Mouse (Mus musculus): ENCODE data around the gene Smarca2. TPM values are rescaled to one million over a fixed set of nuclear protein-coding genes. Genes with fewer than 3 reads are reported as not detected.

The Smarca2 gene
- total RNA-seq, 2 experiments from 2014 or later = 6.8 to 37.1 TPM

- no peak for ATAC-seq (replicated peaks; ENCODE audit: low FRiP score, poor library complexity, severe bottlenecking)
Measured at GRCm38 (mm10) chr19:26767941-26768340, 163.1 kb downstream of the Smarca2 start.

- ATAC-seq (replicated peaks; ENCODE audit: low FRiP score, poor library complexity, severe bottlenecking) = no peak
Measured at GRCm38 (mm10) chr19:26768846-26769245, 164.0 kb downstream of the Smarca2 start.

GRCm38 (mm10) chr19:26769609-26770500 lies 165.0 kb downstream of the Smarca2 start:
- no peak for ATAC-seq (replicated peaks; ENCODE audit: low FRiP score, poor library complexity, severe bottlenecking)

GRCm38 (mm10) chr19:26770592-26770991 lies 165.7 kb downstream of the Smarca2 start:
- ATAC-seq (replicated peaks; ENCODE audit: low FRiP score, poor library complexity, severe bottlenecking) = no peak

- no peak for ATAC-seq (replicated peaks; ENCODE audit: low FRiP score, poor library complexity, severe bottlenecking)
Measured at GRCm38 (mm10) chr19:26772051-26772583, 167.3 kb downstream of the Smarca2 start.

GRCm38 (mm10) chr19:26776066-26777025 lies 171.5 kb downstream of the Smarca2 start:
- no peak for ATAC-seq (replicated peaks; ENCODE audit: low FRiP score, poor library complexity, severe bottlenecking)

- no peak for ATAC-seq (replicated peaks; ENCODE audit: low FRiP score, poor library complexity, severe bottlenecking)
Measured at GRCm38 (mm10) chr19:26778199-26778598, 173.3 kb downstream of the Smarca2 start.

- ATAC-seq (replicated peaks; ENCODE audit: low FRiP score, poor library complexity, severe bottlenecking) = no peak
Measured at GRCm38 (mm10) chr19:26781209-26781608, 176.4 kb downstream of the Smarca2 start.

GRCm38 (mm10) chr19:26788446-26788845 lies 183.6 kb downstream of the Smarca2 start:
- no peak for ATAC-seq (replicated peaks; ENCODE audit: low FRiP score, poor library complexity, severe bottlenecking)

- no peak for ATAC-seq (replicated peaks; ENCODE audit: low FRiP score, poor library complexity, severe bottlenecking)
Measured at GRCm38 (mm10) chr19:26790386-26791346, 185.8 kb downstream of the Smarca2 start.

GRCm38 (mm10) chr19:26794315-26794714 lies 189.5 kb downstream of the Smarca2 start:
- no peak for ATAC-seq (replicated peaks; ENCODE audit: low FRiP score, poor library complexity, severe bottlenecking)

GRCm38 (mm10) chr19:26796006-26796405 lies 191.2 kb downstream of the Smarca2 start:
- no peak for ATAC-seq (replicated peaks; ENCODE audit: low FRiP score, poor library complexity, severe bottlenecking)

GRCm38 (mm10) chr19:26804401-26804800 lies 199.6 kb downstream of the Smarca2 start:
- no peak for ATAC-seq (replicated peaks; ENCODE audit: low FRiP score, poor library complexity, severe bottlenecking)

- no peak for ATAC-seq (replicated peaks; ENCODE audit: low FRiP score, poor library complexity, severe bottlenecking)
Measured at GRCm38 (mm10) chr19:26814629-26815028, 209.8 kb downstream of the Smarca2 start.

GRCm38 (mm10) chr19:26817901-26818300 lies 213.1 kb downstream of the Smarca2 start:
- ATAC-seq (replicated peaks; ENCODE audit: low FRiP score, poor library complexity, severe bottlenecking) = no peak
